Mouse (Mus musculus): ENCODE results near the gene Arhgef12. TPM values are rescaled to one million over a fixed set of nuclear protein-coding genes. Genes with fewer than 3 reads are reported as not detected.
"Not testable (repeated sequence)": the region's sequence is repeated elsewhere in the genome, so short reads cannot be mapped to it uniquely, and the experiment has no call there.

The Arhgef12 gene
- polyA plus RNA-seq, 1 experiment: 2.4 TPM

DNA sequence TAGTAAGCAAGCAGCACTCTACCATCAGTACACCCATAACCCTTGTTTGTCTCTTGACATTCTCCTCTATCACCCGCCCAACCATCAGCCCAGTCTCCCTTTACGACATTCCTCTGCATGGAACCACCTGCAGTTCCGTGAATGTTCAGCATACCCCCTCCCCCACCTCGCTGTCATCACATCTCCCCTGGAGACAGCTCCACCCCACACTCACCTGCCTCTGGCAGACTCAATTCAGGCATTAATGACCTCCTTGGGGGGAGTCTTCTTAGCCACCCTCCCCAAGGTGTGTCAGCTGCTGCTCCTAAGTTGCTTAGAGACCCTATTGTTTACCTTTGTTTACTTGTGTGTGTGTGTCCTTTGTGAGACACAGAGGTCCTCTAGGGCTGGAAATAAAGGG lies 25.3 kb upstream of the Arhgef12 start:
- TF ChIP-seq FLI1 (IDR thresholded peaks at IDR 0.05; ENCODE audit: low read length): no peak
- no peak for TF ChIP-seq GATA1 (IDR thresholded peaks at IDR 0.05; ENCODE audit: borderline replicate concordance, low read length)
- no peak overlapping the region for H3K4me3 ChIP-seq (replicated peaks)
- no peaks in the 10 kb centered on the region for H3K4me1 ChIP-seq
- no peaks in the 10 kb centered on the region for H3K36me3 ChIP-seq (replicated peaks; ENCODE audit: low read length)
- H3K9me3 ChIP-seq: peaks cover 3% of the 10 kb centered on the region
- H3K27me3 ChIP-seq (replicated peaks): peaks cover 39% of the 10 kb centered on the region

DNA sequence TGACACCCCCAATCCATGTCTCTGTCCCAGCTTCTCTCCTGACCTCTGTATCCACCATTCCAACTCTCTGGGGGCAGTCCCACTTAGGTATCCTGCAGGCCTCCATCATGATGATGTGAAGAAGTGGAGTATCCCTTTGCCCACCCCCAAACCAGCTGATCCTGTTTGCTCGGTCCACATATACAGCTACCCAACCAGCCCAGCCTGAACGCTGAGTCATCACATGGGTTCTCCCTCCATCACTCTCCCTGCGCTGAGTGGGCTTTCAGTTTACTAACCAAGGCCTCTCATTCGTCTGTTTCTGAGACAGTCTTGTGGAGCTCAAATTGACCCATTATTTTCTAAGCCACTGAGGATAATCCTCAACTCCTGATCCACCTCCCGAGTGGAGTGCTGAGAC lies 24.9 kb upstream of the Arhgef12 start:
- no peaks in the 10 kb centered on the region for H3K4me1 ChIP-seq
- TF ChIP-seq FLI1 (IDR thresholded peaks at IDR 0.05; ENCODE audit: low read length) (no peak), GATA1 (IDR thresholded peaks at IDR 0.05; ENCODE audit: borderline replicate concordance, low read length) (no peak)
- H3K27me3 ChIP-seq (replicated peaks): peaks cover 43% of the 10 kb centered on the region
- H3K9me3 ChIP-seq: peaks cover 3% of the 10 kb centered on the region
- H3K36me3 ChIP-seq (replicated peaks; ENCODE audit: low read length): no peaks in the 10 kb centered on the region
- H3K4me3 ChIP-seq (replicated peaks): no peak overlapping the region

DNA sequence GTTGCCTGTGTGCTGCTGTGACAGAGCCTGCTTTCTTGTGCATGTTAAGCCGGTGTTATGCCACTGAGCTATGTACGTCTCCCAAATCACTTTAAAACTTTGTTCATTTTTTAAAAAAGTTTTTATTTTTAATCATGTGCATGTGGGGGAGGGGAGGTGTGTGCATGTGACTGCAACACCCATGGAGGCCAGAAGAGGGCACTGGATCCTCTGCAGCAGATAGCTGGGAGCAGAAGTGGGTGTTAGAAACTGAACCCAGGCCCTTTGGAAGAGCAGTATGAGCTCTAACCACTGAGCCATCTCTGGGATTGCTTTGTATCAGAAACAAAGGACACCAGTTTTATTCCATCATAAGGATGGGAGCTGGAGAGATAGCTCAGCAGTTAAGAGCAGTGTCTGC lies 23.6 kb upstream of the Arhgef12 start:
- Histone ChIP-seq H3K9me3 (peaks cover 3% of the 10 kb centered on the region), H3K27me3 (replicated peaks) (peaks cover 51% of the 10 kb centered on the region), H3K4me3 (replicated peaks) (no peak overlapping the region), H3K36me3 (replicated peaks; ENCODE audit: low read length) (no peaks in the 10 kb centered on the region), H3K4me1 (no peaks in the 10 kb centered on the region)
- TF ChIP-seq FLI1 (IDR thresholded peaks at IDR 0.05; ENCODE audit: low read length) (no peak), GATA1 (IDR thresholded peaks at IDR 0.05; ENCODE audit: borderline replicate concordance, low read length) (no peak)

DNA sequence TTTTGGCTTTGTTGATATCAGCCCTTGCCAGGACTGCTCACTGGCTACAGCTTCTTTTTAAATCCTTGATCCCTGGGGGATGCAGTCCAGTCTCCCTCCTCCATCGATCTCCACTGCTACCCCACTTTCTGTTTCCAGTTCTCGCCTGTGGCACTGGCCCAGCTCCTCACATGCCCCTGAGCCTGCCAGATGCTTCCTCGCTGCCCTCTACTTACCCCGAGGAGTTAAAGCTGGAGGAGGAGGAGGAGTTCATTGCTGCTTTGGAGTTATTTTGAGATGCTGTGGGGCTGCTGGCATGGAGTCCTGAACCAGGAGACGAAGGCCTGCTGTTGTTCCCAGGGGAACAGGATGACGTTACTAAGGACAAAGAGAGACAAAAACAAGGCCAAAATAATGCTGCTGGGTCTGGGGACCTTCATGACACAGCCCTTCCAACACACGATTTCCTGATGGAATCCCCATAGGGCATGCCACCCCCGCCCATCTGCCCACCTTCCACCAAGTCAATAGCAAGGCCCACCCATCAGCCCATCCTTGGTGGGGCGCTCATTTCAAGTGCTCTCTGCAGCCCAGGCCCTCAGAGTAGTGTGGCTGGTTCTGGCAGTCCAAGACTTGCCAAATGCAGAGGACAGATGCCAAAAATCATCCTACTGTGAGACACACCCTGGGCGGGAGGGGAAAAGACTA lies 20.2 kb upstream of the Arhgef12 start:
- no peak overlapping the region for H3K4me3 ChIP-seq (replicated peaks)
- H3K36me3 ChIP-seq (replicated peaks; ENCODE audit: low read length): no peaks in the 10 kb centered on the region
- H3K27me3 ChIP-seq (replicated peaks): peaks cover 43% of the 10 kb centered on the region
- no peak for TF ChIP-seq FLI1 (IDR thresholded peaks at IDR 0.05; ENCODE audit: low read length)
- no peak for TF ChIP-seq GATA1 (IDR thresholded peaks at IDR 0.05; ENCODE audit: borderline replicate concordance, low read length)
- no peaks in the 10 kb centered on the region for H3K4me1 ChIP-seq
- H3K9me3 ChIP-seq: peaks cover 3% of the 10 kb centered on the region

DNA sequence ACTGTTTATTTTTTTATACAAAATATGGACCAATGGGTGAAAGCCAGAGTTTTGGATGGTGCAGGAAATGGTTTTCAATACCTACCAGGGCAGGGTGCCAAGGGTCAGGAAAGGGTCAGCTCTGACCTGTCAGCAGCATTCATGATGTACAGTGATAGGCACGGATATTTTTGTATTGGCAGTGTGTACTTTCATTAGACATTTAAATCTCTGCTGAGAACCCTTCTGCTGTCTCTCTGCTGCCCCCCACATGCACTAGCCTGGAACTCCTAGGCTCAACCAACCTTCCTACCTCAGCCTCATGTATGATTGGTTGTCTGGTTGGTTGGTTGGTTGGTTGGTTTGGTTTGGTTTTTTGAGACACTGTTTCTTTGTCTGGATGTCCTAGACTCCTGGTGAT lies 15.3 kb upstream of the Arhgef12 start:
- H3K4me1 ChIP-seq: no peaks in the 10 kb centered on the region
- TF ChIP-seq FLI1 (IDR thresholded peaks at IDR 0.05; ENCODE audit: low read length) (no peak), GATA1 (IDR thresholded peaks at IDR 0.05; ENCODE audit: borderline replicate concordance, low read length) (no peak)
- H3K9me3 ChIP-seq: no peaks in the 10 kb centered on the region
- peaks cover 47% of the 10 kb centered on the region for H3K27me3 ChIP-seq (replicated peaks)
- H3K4me3 ChIP-seq (replicated peaks): no peak overlapping the region
- H3K36me3 ChIP-seq (replicated peaks; ENCODE audit: low read length): no peaks in the 10 kb centered on the region

DNA sequence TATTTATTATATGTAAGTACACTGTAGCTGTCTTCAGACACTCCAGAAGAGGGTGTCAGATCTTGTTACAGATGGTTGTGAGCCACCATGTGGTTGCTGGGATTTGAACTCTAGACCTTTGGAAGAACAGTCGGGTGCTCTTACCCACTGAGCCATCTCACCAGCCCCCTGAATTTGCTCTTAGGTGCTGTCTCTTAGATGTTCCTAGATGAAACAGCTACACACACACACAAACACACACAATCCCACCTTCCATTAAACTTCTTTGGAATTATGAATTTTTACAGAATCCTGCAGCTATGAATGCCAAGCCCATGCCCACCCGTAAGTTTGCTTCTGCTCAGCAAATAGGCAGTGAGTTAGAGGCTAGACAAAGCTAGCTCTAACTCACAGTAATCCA lies 14.9 kb upstream of the Arhgef12 start:
- not testable (repeated sequence) for H3K9me3 ChIP-seq; H3K36me3 ChIP-seq (replicated peaks; ENCODE audit: low read length)
- peaks cover 46% of the 10 kb centered on the region for H3K27me3 ChIP-seq (replicated peaks)

DNA sequence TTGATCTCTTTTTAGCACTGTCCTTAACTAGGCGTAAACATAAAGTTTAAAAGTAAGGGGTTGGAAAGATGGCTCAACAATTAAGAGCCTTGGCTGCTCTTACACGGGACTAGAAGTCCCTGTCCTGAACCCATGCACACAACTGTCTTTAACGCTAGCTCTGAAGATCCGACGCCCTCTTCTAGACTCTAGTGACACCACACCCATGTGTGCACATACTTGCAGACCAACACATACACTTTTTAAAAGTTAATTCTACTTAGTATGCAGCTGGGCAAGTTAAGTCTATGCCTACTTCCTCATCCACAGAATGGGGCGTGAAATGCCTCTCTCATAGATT lies 9.9 kb upstream of the Arhgef12 start:
- peaks cover 63% of the 10 kb centered on the region for H3K27me3 ChIP-seq (replicated peaks)

More for the DNA sequence above, 14.9 kb upstream of the Arhgef12 start:
- H3K4me1 ChIP-seq; H3K4me3 ChIP-seq (replicated peaks): not testable (repeated sequence)

DNA sequence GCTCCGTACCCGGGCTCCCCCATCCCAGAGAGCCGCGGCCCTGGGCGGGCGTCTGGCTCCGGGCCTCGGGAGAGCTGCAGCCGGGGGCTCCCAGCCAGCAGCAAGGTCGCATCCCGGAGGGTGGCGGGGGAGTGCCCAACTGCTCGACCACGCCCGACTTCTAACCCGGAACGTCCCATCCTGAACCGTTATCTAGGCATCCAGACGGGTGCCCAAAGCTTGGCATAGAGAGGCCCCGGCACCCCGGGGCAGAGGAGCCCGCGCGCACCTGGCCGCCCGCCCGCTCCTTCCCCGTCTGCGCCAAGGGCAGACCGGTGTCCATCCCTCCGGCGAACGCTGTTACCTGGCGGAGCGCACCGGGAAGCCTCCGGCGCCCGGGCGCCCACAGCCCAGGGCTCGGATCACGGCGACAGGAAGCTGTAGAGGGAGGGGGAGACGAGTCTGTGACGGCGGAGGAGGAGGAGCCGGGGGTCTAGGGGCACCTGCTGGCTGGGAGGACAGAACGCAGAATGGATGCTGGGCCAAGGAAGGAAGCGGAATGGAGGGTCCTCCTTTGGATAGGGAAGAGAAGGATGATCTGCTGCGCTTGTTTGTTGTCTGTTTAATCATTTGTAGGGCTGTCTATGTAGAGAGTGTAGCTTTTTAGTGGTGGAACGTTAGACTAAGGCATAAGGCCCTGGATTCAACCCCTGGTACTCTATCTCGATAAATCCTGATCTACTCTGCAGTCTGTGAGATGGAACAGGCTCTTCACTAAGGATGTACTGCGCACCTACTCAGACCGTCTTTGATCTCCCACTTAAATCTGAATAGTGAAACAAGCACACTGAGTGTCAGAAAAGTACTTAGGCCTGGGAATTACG lies 9.3 kb upstream of the Arhgef12 start, which contains the start of gene Tmem136:
Gene Tmem136 (minus strand): TSS at position 437 of the 863 bp plus-strand sequence.
- Histone ChIP-seq H3K9me3 (peaks cover 2% of the 10 kb centered on the region; the same call in 1 of the 2 replicates), H3K27me3 (replicated peaks) (peaks cover 68% of the 10 kb centered on the region), H3K4me1 (peaks cover 10% of the 10 kb centered on the region), H3K4me3 (replicated peaks) (peak within 1 kb of the TSS; percentile 42), H3K36me3 (replicated peaks; ENCODE audit: low read length) (no peaks in the 10 kb centered on the region)
- TF ChIP-seq FLI1 (IDR thresholded peaks at IDR 0.05; ENCODE audit: low read length) (no peak), GATA1 (IDR thresholded peaks at IDR 0.05; ENCODE audit: borderline replicate concordance, low read length) (no peak)

More for the DNA sequence above, 9.9 kb upstream of the Arhgef12 start:
- TF ChIP-seq GATA1 (IDR thresholded peaks at IDR 0.05; ENCODE audit: borderline replicate concordance, low read length) (no peak), FLI1 (IDR thresholded peaks at IDR 0.05; ENCODE audit: low read length) (no peak)
- Histone ChIP-seq H3K4me1 (peaks cover 7% of the 10 kb centered on the region), H3K9me3 (no peaks in the 10 kb centered on the region), H3K4me3 (replicated peaks) (no peak overlapping the region), H3K36me3 (replicated peaks; ENCODE audit: low read length) (no peaks in the 10 kb centered on the region)

DNA sequence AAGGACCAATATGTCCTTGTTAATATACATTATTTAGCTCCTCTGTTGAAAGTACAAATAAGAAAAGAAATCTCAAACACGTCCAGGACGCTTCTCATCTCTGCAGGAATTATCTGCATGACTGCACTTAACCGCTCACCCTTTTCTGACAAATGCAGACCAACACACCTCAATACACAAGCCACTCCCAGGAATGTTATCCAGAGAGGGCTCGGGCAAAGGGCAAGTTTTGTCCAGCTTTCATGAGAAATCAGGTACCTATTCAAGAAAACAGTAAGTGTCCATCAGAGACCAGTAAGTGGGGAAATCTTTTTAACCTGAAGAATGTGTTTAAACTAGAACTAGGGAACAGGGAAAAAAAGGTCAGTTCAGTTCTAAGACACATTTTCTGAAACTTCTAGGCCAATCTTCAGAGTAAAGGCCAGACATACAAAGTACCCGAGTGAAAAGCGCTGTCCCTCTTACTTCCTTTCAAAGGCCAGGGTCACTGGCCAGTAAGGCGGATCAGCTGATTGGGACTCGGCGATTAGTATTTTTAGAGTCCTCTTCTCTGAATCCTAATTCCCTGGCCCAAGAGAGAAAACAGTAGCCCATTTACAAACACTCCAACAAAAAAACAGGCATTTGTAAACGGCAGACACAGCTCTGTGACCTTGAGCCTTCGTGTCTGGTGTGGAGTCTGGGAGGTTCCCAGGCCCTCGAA lies 8.5 kb upstream of the Arhgef12 start:
- peaks cover 12% of the 10 kb centered on the region for H3K4me1 ChIP-seq
- no peaks in the 10 kb centered on the region for H3K36me3 ChIP-seq (replicated peaks; ENCODE audit: low read length)
- H3K27me3 ChIP-seq (replicated peaks): peaks cover 73% of the 10 kb centered on the region
- TF ChIP-seq GATA1 (IDR thresholded peaks at IDR 0.05; ENCODE audit: borderline replicate concordance, low read length): no peak
- no peak for TF ChIP-seq FLI1 (IDR thresholded peaks at IDR 0.05; ENCODE audit: low read length)
- no peak overlapping the region for H3K4me3 ChIP-seq (replicated peaks)
- H3K9me3 ChIP-seq: peaks cover 5% of the 10 kb centered on the region; the same call in 1 of the 2 replicates

Data from megakaryocyte, embryonic 14.5 days (primary cell).